Mouse (Mus musculus) liver, embryonic 15.5 days (tissue): ENCODE results near the gene Daam2. TPM values are rescaled to one million over a fixed set of nuclear protein-coding genes. Genes with fewer than 3 reads are reported as not detected.

ENCODE experiments used
- ATAC-seq: fragments of 200-750 bp; cut with Nextera tagmentation; 2 replicates; pipeline ENCODE4 v1.8.0; 2017; ENCODE audit warnings: moderate number of reproducible peaks, mild to moderate bottlenecking, moderate library complexity; ENCODE audit not compliant: insufficient read depth
- H3K27ac ChIP-seq: fragments of 300-500 bp; sonication (generic); replicated peaks from 2 replicates; pipeline ENCODE4 v1.5.1; 2015; ENCODE audit warnings: mild to moderate bottlenecking, inconsistent platforms
- H3K27me3 ChIP-seq: fragments of 300-500 bp; sonication (generic); 2 replicates; pipeline ENCODE4 v1.6.1; 2015; ENCODE audit warnings: mild to moderate bottlenecking, inconsistent platforms
- H3K36me3 ChIP-seq: fragments of 300-500 bp; sonication (generic); replicated peaks from 2 replicates; pipeline ENCODE4 v1.6.1; 2015; ENCODE audit warnings: moderate library complexity, mild to moderate bottlenecking, inconsistent platforms
- H3K4me1 ChIP-seq: fragments of 300-500 bp; sonication (generic); replicated peaks from 2 replicates; pipeline ENCODE4 v1.6.1; 2015; ENCODE audit warnings: inconsistent platforms
- H3K4me2 ChIP-seq: fragments of 300-500 bp; sonication (generic); 2 replicates; pipeline ENCODE4 v1.6.1; 2015; ENCODE audit warnings: moderate library complexity, mild to moderate bottlenecking, inconsistent platforms
- H3K4me3 ChIP-seq: fragments of 300-500 bp; sonication (generic); replicated peaks from 2 replicates; pipeline ENCODE4 v1.5.1; 2015; ENCODE audit warnings: mild to moderate bottlenecking, inconsistent platforms
- H3K9ac ChIP-seq: fragments of 300-500 bp; sonication (generic); 2 replicates; pipeline ENCODE4 v1.6.1; 2015; ENCODE audit warnings: moderate library complexity, mild to moderate bottlenecking, inconsistent platforms
- H3K9me3 ChIP-seq: fragments of 300-500 bp; sonication (generic); replicated peaks from 2 replicates; pipeline ENCODE4 v1.6.1; 2016; ENCODE audit warnings: inconsistent platforms
- WGBS: fragments of 180-500 bp; shearing (Covaris S2); methylation state at CpG from one replicate; pipeline ENCODE4 v1.1.7; 2015; ENCODE audit warnings: mixed read lengths; ENCODE audit not compliant: insufficient replicate concordance; 5-methylcytosine and 5-hydroxymethylcytosine counted together
- polyA plus RNA-seq: library from polyadenylated mRNA; unstranded; fragments of >200 nt; fragmentation: Nextera tagmentation; extraction: Ambion mirVana; gene quantifications from 2 replicates; pipeline ENCODE4 v1.2.1, GENCODE M21; 2015

Gene Daam2
- polyA plus RNA-seq, 1 experiment from 2014 or later: 0.33 TPM

- H3K27ac ChIP-seq: no peak overlapping the region
- no peaks in the 10 kb centered on the region for H3K36me3 ChIP-seq
- H3K4me1 ChIP-seq: no peaks in the 10 kb centered on the region
- no peaks in the 10 kb centered on the region for H3K27me3 ChIP-seq
- no peaks in the 10 kb centered on the region for H3K9me3 ChIP-seq
- no peak overlapping the region for H3K4me2 ChIP-seq
- no peak overlapping the region for H3K9ac ChIP-seq
- no peak for ATAC-seq
- 52% methylated on average over 3 of the region's 3 CpGs for WGBS
- no peak overlapping the region for H3K4me3 ChIP-seq
Measured at GRCm38 (mm10) chr17:49481876-49482275, 82.3 kb downstream of the Daam2 start.

- no peaks in the 10 kb centered on the region for H3K36me3 ChIP-seq
- H3K27me3 ChIP-seq: no peaks in the 10 kb centered on the region
- no peaks in the 10 kb centered on the region for H3K9me3 ChIP-seq
- no peak for ATAC-seq
- no peak overlapping the region for H3K27ac ChIP-seq
- H3K4me1 ChIP-seq: no peaks in the 10 kb centered on the region
- no peak overlapping the region for H3K4me2 ChIP-seq
- 53% methylated on average over 4 of the region's 4 CpGs for WGBS
- no peak overlapping the region for H3K4me3 ChIP-seq
- no peak overlapping the region for H3K9ac ChIP-seq
Measured at GRCm38 (mm10) chr17:49477370-49477769, 86.8 kb downstream of the Daam2 start.

- 36% methylated on average over 1 of the region's 1 CpGs for WGBS
- H3K27ac ChIP-seq: no peak overlapping the region
- ATAC-seq: no peak
Measured at GRCm38 (mm10) chr17:49475174-49475573, 89.0 kb downstream of the Daam2 start.

GRCm38 (mm10) chr17:49474051-49474450 lies 90.1 kb downstream of the Daam2 start:
- Histone ChIP-seq H3K9ac (no peak overlapping the region), H3K36me3 (no peaks in the 10 kb centered on the region), H3K4me2 (no peak overlapping the region), H3K4me1 (no peaks in the 10 kb centered on the region), H3K9me3 (no peaks in the 10 kb centered on the region), H3K27ac (no peak overlapping the region), H3K4me3 (no peak overlapping the region), H3K27me3 (no peaks in the 10 kb centered on the region; the same call in 1 of the 2 replicates)
- 57% methylated on average over 4 of the region's 4 CpGs for WGBS
- ATAC-seq: no peak

More at GRCm38 (mm10) chr17:49475174-49475573, 89.0 kb downstream of the Daam2 start:
- Histone ChIP-seq H3K9ac (no peak overlapping the region), H3K4me1 (no peaks in the 10 kb centered on the region), H3K4me2 (no peak overlapping the region), H3K36me3 (no peaks in the 10 kb centered on the region), H3K27me3 (no peaks in the 10 kb centered on the region), H3K9me3 (no peaks in the 10 kb centered on the region), H3K4me3 (no peak overlapping the region)

- H3K9ac ChIP-seq: no peak overlapping the region
- H3K27ac ChIP-seq: no peak overlapping the region
- no peak for ATAC-seq
- H3K27me3 ChIP-seq: no peaks in the 10 kb centered on the region; the same call in 1 of the 2 replicates
- no peaks in the 10 kb centered on the region for H3K4me1 ChIP-seq
- H3K9me3 ChIP-seq: no peaks in the 10 kb centered on the region
- 56% methylated on average over 8 of the region's 8 CpGs for WGBS
- no peak overlapping the region for H3K4me3 ChIP-seq
- no peaks in the 10 kb centered on the region for H3K36me3 ChIP-seq
- H3K4me2 ChIP-seq: no peak overlapping the region
Measured at GRCm38 (mm10) chr17:49472626-49473025, 91.5 kb downstream of the Daam2 start.

GRCm38 (mm10) chr17:49468223-49468622 lies 95.9 kb downstream of the Daam2 start:
- no peaks in the 10 kb centered on the region; the same call in 1 of the 2 replicates for H3K27me3 ChIP-seq
- 20% methylated on average over 4 of the region's 4 CpGs for WGBS
- ATAC-seq: no peak

GRCm38 (mm10) chr17:49464884-49465283 lies 99.3 kb downstream of the Daam2 start:
- 47% methylated on average over 3 of the region's 3 CpGs for WGBS
- Histone ChIP-seq H3K27ac (no peak overlapping the region), H3K27me3 (no peaks in the 10 kb centered on the region; the same call in 1 of the 2 replicates), H3K36me3 (no peaks in the 10 kb centered on the region), H3K4me3 (no peak overlapping the region), H3K9ac (no peak overlapping the region), H3K9me3 (no peaks in the 10 kb centered on the region), H3K4me2 (no peak overlapping the region), H3K4me1 (peaks cover 13% of the 10 kb centered on the region)
- ATAC-seq: peak; percentile 68; the same call in 1 of the 2 replicates

More at GRCm38 (mm10) chr17:49468223-49468622, 95.9 kb downstream of the Daam2 start:
- no peaks in the 10 kb centered on the region for H3K36me3 ChIP-seq
- no peak overlapping the region for H3K4me3 ChIP-seq
- no peaks in the 10 kb centered on the region for H3K9me3 ChIP-seq
- no peak overlapping the region for H3K4me2 ChIP-seq
- H3K9ac ChIP-seq: no peak overlapping the region
- peaks cover 13% of the 10 kb centered on the region for H3K4me1 ChIP-seq
- H3K27ac ChIP-seq: no peak overlapping the region

- WGBS: 88% methylated on average over 18 of the region's 18 CpGs
- H3K4me3 ChIP-seq: no peak overlapping the region
- no peak overlapping the region for H3K9ac ChIP-seq
- ATAC-seq: no peak
- no peak overlapping the region for H3K27ac ChIP-seq
- no peaks in the 10 kb centered on the region for H3K9me3 ChIP-seq
- H3K36me3 ChIP-seq: peaks cover 29% of the 10 kb centered on the region
- no peaks in the 10 kb centered on the region for H3K27me3 ChIP-seq
- peaks cover 28% of the 10 kb centered on the region for H3K4me1 ChIP-seq
- H3K4me2 ChIP-seq: no peak overlapping the region
Measured at GRCm38 (mm10) chr17:49458386-49458785, 105.8 kb downstream of the Daam2 start.

- H3K36me3 ChIP-seq: peaks cover 33% of the 10 kb centered on the region
- peak overlapping the region; percentile 48 for H3K27ac ChIP-seq
- 51% methylated on average over 3 of the region's 3 CpGs for WGBS
- no peak overlapping the region for H3K4me3 ChIP-seq
- peak; percentile 56 for ATAC-seq
- H3K4me1 ChIP-seq: peaks cover 28% of the 10 kb centered on the region
- H3K9me3 ChIP-seq: no peaks in the 10 kb centered on the region
- no peaks in the 10 kb centered on the region for H3K27me3 ChIP-seq
- no peak overlapping the region; the same call in 1 of the 2 replicates for H3K9ac ChIP-seq
- no peak overlapping the region; the same call in 1 of the 2 replicates for H3K4me2 ChIP-seq
Measured at GRCm38 (mm10) chr17:49457833-49458232, 106.3 kb downstream of the Daam2 start.

- peaks cover 48% of the 10 kb centered on the region for H3K36me3 ChIP-seq
- H3K9ac ChIP-seq: no peak overlapping the region
- no peaks in the 10 kb centered on the region for H3K9me3 ChIP-seq
- no peaks in the 10 kb centered on the region for H3K27me3 ChIP-seq
- no peak overlapping the region for H3K4me3 ChIP-seq
- peaks cover 28% of the 10 kb centered on the region for H3K4me1 ChIP-seq
- ATAC-seq: no peak
- 65% methylated on average over 4 of the region's 4 CpGs for WGBS
- H3K27ac ChIP-seq: no peak overlapping the region
- H3K4me2 ChIP-seq: no peak overlapping the region
Measured at GRCm38 (mm10) chr17:49456334-49456733, 107.8 kb downstream of the Daam2 start.

- H3K4me2 ChIP-seq: no peak overlapping the region
- 78% methylated on average over 6 of the region's 6 CpGs for WGBS
- no peak overlapping the region for H3K27ac ChIP-seq
- H3K4me1 ChIP-seq: no peaks in the 10 kb centered on the region
- H3K9me3 ChIP-seq: no peaks in the 10 kb centered on the region
- H3K27me3 ChIP-seq: no peaks in the 10 kb centered on the region
- no peak overlapping the region for H3K9ac ChIP-seq
- H3K36me3 ChIP-seq: peaks cover 73% of the 10 kb centered on the region
- no peak overlapping the region for H3K4me3 ChIP-seq
- no peak for ATAC-seq
Measured at GRCm38 (mm10) chr17:49450922-49451321, 113.2 kb downstream of the Daam2 start.

- no peaks in the 10 kb centered on the region for H3K9me3 ChIP-seq
- no peaks in the 10 kb centered on the region for H3K4me1 ChIP-seq
- H3K27ac ChIP-seq: no peak overlapping the region
- no peak overlapping the region for H3K9ac ChIP-seq
- H3K27me3 ChIP-seq: no peaks in the 10 kb centered on the region
- peaks cover 56% of the 10 kb centered on the region for H3K36me3 ChIP-seq
- no peak overlapping the region for H3K4me3 ChIP-seq
- no peak overlapping the region for H3K4me2 ChIP-seq
- WGBS: 86% methylated on average over 8 of the region's 8 CpGs
- ATAC-seq: no peak
Measured at GRCm38 (mm10) chr17:49449230-49449608, 114.9 kb downstream of the Daam2 start.
